Mouse (Mus musculus) forebrain, postnatal 0 days (tissue): ENCODE data around the gene Pparg. TPM values are rescaled to one million over a fixed set of nuclear protein-coding genes. Genes with fewer than 3 reads are reported as not detected.

ENCODE experiments used
- ATAC-seq: fragments of 200-750 bp; cut with Nextera tagmentation; 2 replicates; pipeline ENCODE4 v1.8.0; 2017; ENCODE audit warnings: mild to moderate bottlenecking, moderate library complexity
- DNase-seq: peaks from one replicate; pipeline ENCODE4 v3.0.0-alpha.2; 2015
- H3K27ac ChIP-seq: fragments of 300-500 bp; sonication (generic); 2 replicates; pipeline ENCODE4 v1.5.1; 2014; ENCODE audit warnings: low read depth, mild to moderate bottlenecking, antibody characterized with exemption, low read length, moderate library complexity, mixed read lengths
- H3K27me3 ChIP-seq: fragments of 300-500 bp; sonication (generic); 2 replicates; pipeline ENCODE4 v1.6.1; 2014; ENCODE audit warnings: mild to moderate bottlenecking, low read length, mixed read lengths; ENCODE audit not compliant: insufficient read depth
- H3K36me3 ChIP-seq: fragments of 300-500 bp; sonication (generic); 2 replicates; pipeline ENCODE4 v1.6.1; 2014; ENCODE audit warnings: mild to moderate bottlenecking, moderate library complexity; ENCODE audit not compliant: insufficient read depth
- H3K4me1 ChIP-seq: fragments of 300-500 bp; sonication (generic); 2 replicates; pipeline ENCODE4 v1.6.1; 2014; ENCODE audit warnings: antibody characterized with exemption; ENCODE audit not compliant: insufficient read depth
- H3K4me2 ChIP-seq: fragments of 300-500 bp; sonication (generic); 2 replicates; pipeline ENCODE4 v1.6.1; 2014; ENCODE audit warnings: low read depth, mild to moderate bottlenecking, moderate library complexity
- H3K4me3 ChIP-seq: fragments of 300-500 bp; sonication (generic); 2 replicates; pipeline ENCODE4 v1.5.1; 2014; ENCODE audit warnings: low read depth, low read length, mixed read lengths
- H3K9ac ChIP-seq: fragments of 300-500 bp; sonication (generic); 2 replicates; pipeline ENCODE4 v1.6.1; 2014; ENCODE audit warnings: mild to moderate bottlenecking
- H3K9me3 ChIP-seq: fragments of 300-500 bp; sonication (generic); 2 replicates; pipeline ENCODE4 v1.6.1; 2016; ENCODE audit warnings: low read length
- CTCF ChIP-seq: sonication (generic); IDR thresholded peaks from 2 replicates; pipeline ENCODE4 v1.5.1; 2016; ENCODE audit warnings: antibody characterized with exemption, control low read depth, low read depth
- WGBS: fragments of 180-500 bp; shearing (Covaris S2); extraction: QIAGEN DNeasy Blood & Tissue Kit; methylation state at CpG from one replicate; pipeline ENCODE4 v1.1.7; 2014; 5-methylcytosine and 5-hydroxymethylcytosine counted together
- polyA plus RNA-seq: library from polyadenylated mRNA; unstranded; fragments of >200 nt; fragmentation: Nextera tagmentation; extraction: Ambion mirVana; gene quantifications from 2 replicates; pipeline ENCODE4 v1.2.1, GENCODE M21; 2015
- total RNA-seq: library from RNA; depleted of rRNA; stranded (reverse); fragments of >200 nt; gene quantifications from 2 replicates; pipeline ENCODE4 v1.2.3, GENCODE M21; 2014

Pparg gene
- total and polyA plus RNA-seq, 2 experiments from 2014 or later = 0.13 to 0.52 TPM

DNA sequence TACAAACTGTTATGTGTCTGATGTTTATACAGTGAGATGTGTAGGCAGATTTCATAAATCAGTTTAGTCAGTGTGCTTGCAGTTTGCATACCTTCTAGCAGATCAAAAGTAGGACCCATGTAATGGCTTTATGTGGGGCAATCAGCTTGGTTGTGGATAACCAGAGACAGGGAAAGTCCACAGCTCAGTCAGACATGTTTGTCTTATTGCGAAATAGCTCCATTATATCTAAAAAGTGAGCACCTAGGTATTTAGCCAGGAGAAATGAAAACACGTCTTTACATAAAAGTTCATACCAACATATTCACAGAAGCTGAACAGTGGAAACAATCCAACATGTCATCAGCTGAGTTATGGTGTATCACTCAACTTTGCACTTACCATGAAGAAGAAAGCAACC, 20.7 kb upstream of the Pparg start:
- Histone ChIP-seq H3K9ac (no peak overlapping the region), H3K4me2 (no peak overlapping the region), H3K27me3 (no peaks in the 10 kb centered on the region), H3K27ac (no peak overlapping the region), H3K9me3 (no peaks in the 10 kb centered on the region), H3K4me1 (no peaks in the 10 kb centered on the region), H3K4me3 (no peak overlapping the region), H3K36me3 (no peaks in the 10 kb centered on the region)
- DNase-seq (no peak), ATAC-seq (no peak)
- TF ChIP-seq CTCF = no peak
- WGBS = 93% methylated on average over 2 of the region's 2 CpGs

DNA sequence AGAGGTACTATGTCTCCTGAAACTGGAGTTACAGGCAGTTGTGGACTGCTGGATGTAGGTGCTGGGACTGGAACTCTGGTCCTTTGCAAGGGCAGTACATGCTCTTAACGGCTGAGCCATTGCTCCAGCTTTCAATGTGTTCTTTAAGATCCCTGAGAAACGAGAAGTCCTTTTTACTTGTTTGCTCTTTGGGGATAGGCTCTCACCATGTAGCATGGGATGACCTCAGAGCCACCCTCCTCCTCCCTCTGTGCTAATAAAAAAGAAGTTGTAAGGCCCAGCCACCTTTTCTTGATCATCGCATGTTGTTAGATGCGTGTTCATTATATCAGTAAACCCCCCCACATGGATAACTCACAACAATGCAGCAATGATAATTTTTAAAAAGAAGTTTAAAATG, 17.7 kb upstream of the Pparg start:
- TF ChIP-seq CTCF = no peak
- Histone ChIP-seq H3K36me3 (no peaks in the 10 kb centered on the region), H3K4me3 (no peak overlapping the region), H3K9me3 (no peaks in the 10 kb centered on the region), H3K4me1 (no peaks in the 10 kb centered on the region), H3K27me3 (no peaks in the 10 kb centered on the region), H3K4me2 (no peak overlapping the region), H3K27ac (no peak overlapping the region), H3K9ac (no peak overlapping the region)
- DNase-seq (no peak), ATAC-seq (no peak)
- WGBS = 63% methylated on average over 4 of the region's 4 CpGs

DNA sequence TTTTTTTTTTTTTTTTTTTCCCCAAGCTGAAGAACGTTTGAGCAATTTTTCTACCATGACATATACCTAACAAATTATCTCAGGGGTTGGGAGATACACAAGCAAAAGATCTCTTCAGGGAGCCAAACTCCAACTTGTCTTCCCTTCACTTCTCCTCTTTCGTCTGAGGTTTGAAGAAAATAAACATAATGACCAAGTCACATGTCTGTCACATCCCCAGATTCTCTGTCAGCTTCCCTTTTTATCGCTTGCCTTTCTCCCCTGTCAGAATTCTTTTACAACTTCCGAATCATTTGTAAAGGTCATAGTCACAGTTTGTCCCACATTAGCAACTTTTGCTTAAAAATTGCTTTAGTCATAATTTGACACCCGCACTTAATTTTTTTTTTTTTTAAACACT, 17.2 kb upstream of the Pparg start:
- DNase-seq (no peak), ATAC-seq (no peak)
- WGBS = 63% methylated on average over 5 of the region's 5 CpGs
- H3K27me3 ChIP-seq = no peaks in the 10 kb centered on the region
- no peak overlapping the region for H3K9ac ChIP-seq
- no peak for TF ChIP-seq CTCF
- H3K4me2 ChIP-seq = no peak overlapping the region
- no peaks in the 10 kb centered on the region for H3K4me1 ChIP-seq
- no peak overlapping the region for H3K4me3 ChIP-seq
- no peaks in the 10 kb centered on the region for H3K9me3 ChIP-seq
- no peaks in the 10 kb centered on the region for H3K36me3 ChIP-seq
- no peak overlapping the region for H3K27ac ChIP-seq

DNA sequence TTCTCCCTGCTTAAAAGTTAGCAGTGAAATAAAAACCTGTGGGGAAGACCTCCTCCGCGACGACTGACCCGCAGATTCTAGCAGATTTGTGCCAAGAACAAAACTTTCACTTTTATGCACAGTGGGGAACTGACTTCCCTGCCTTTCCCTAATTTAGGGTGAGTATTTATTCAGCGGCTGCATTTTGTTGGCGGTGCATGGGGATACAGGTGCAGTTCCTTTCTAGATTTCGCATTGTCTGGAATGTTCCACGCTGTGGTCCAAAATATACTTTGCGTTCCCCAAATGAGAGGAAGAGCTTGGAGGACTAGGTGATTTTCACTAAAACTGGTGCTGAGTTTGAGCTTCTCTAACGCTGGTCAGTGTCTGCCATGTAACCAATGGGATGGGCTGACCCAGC, 16.6 kb upstream of the Pparg start:
- Histone ChIP-seq H3K36me3 (no peaks in the 10 kb centered on the region), H3K27ac (no peak overlapping the region), H3K9ac (no peak overlapping the region), H3K4me3 (no peak overlapping the region), H3K27me3 (no peaks in the 10 kb centered on the region), H3K4me2 (no peak overlapping the region), H3K4me1 (no peaks in the 10 kb centered on the region), H3K9me3 (no peaks in the 10 kb centered on the region)
- 31% methylated on average over 10 of the region's 10 CpGs for WGBS
- ATAC-seq (no peak), DNase-seq (no peak)
- TF ChIP-seq CTCF = no peak

DNA sequence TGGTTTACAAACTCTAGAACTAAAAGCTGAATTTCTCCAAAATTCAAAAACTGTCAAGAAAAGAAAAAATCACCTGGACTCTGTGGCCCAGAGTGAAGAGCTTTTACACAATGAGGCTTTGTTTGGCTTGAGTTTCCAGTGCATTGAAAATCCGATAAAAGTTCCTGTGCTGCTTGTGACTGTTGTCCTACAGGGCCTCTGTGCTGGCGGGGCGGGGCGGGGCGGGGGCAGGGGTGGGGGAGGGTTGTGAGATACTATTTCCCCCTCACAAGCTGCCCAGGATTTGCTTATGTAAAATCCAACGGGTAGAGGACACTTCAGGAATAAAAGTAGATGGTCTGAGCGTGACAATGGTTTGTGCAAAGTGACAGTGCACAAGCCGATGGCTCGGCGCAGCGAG, 16.2 kb upstream of the Pparg start:
- H3K9ac ChIP-seq = no peak overlapping the region
- 36% methylated on average over 11 of the region's 11 CpGs for WGBS
- DNase-seq (no peak), ATAC-seq (no peak)
- no peaks in the 10 kb centered on the region for H3K36me3 ChIP-seq
- no peak overlapping the region for H3K4me3 ChIP-seq
- TF ChIP-seq CTCF = no peak
- H3K4me1 ChIP-seq = no peaks in the 10 kb centered on the region
- H3K9me3 ChIP-seq = no peaks in the 10 kb centered on the region
- H3K27ac ChIP-seq = no peak overlapping the region
- no peaks in the 10 kb centered on the region for H3K27me3 ChIP-seq
- no peak overlapping the region for H3K4me2 ChIP-seq

DNA sequence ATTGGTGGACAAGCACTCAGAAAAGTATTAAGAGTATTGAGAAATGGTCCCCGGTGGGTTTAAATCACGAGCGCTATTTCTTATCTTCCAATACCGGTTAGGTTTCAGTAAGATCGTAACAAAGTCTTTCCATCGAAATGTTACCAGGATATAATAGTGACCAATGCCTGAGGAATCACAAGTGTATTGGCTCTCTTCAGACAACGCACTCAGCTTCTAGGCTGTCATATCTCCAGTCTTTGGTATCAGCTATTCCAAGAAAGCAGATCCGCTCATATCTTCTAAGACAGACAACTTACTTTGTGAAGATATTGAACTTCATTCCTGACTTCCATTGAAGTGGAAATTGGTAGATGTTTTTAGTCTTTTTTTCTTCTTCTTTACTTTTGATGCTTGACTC, 15.7 kb upstream of the Pparg start:
- H3K4me1 ChIP-seq = no peaks in the 10 kb centered on the region
- no peak overlapping the region for H3K4me2 ChIP-seq
- H3K36me3 ChIP-seq = no peaks in the 10 kb centered on the region
- no peak for TF ChIP-seq CTCF
- no peaks in the 10 kb centered on the region for H3K27me3 ChIP-seq
- DNase-seq (no peak), ATAC-seq (no peak)
- no peak overlapping the region for H3K9ac ChIP-seq
- no peak overlapping the region for H3K27ac ChIP-seq
- H3K9me3 ChIP-seq = no peaks in the 10 kb centered on the region
- 90% methylated on average over 8 of the region's 8 CpGs for WGBS
- H3K4me3 ChIP-seq = no peak overlapping the region

DNA sequence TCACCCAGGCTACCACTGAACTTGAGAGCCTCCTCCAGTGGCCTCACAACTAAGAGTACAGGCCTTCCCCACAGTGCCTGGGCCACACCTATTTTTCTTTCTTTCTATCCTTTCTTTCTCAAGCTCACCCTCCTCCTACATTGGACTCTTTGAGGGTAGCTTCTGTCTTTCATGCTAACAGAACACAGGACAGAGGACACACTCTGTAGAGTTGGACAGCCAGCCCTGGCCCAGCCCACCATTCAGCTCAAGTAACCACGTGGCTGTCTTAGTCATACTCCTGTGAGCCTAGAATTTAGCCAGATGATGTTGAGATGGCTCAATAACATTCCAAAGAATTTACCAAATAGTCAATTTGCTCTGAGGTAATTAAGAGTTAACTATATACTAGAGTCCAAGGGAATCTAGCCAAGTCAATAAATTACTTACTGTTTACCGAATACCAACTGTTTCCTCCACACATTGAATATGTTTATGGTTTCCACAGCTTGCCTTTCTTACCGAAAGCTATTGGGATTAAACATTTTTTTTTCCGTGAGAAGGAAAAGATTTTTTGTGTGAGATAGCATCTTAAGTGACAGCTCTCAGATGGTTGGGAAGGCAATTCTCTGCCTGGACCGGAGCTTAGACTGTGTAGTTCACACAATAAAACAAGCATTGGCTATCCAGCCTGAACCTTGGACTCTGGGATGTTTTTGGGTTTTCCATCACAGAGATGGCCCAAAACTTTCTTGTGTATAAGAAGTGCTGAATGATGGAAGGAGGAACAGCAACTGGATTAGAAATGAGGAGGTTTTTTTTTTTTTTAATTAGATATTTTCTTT, 10.9 kb upstream of the Pparg start:
- DNase-seq = no peak
- Histone ChIP-seq H3K9ac (no peak overlapping the region), H3K4me1 (no peaks in the 10 kb centered on the region), H3K27ac (no peak overlapping the region), H3K36me3 (no peaks in the 10 kb centered on the region), H3K4me2 (no peak overlapping the region), H3K27me3 (no peaks in the 10 kb centered on the region), H3K4me3 (no peak overlapping the region), H3K9me3 (no peaks in the 10 kb centered on the region)
- 36% methylated on average over 5 of the region's 5 CpGs for WGBS
- TF ChIP-seq CTCF = no peak
- ATAC-seq = no peak
